Comparison of ENCODE assay signal across 16 mouse cellular contexts in the genomic region with DNA sequence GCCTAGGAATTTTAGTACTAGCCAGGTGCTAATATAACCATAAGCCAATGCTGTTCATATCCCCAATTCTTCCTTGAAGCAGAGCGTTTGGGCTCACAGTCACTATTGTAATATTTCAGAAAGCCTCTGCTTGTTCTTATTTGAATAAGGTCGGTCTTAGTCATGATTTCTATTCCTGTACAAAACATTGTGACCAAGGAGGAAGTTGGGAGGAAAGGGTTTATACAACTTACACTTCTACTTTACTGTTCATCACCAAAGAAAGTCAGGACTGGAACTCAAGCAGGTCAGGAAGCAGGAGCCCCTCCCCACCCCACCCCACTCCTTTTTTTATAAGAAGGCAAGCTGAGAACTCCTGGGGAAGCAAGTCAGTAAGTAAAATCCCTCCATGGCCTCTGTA.
"Had no signal": no experiment of that assay in that cellular context is flagged by ENCODE, and none has a peak within 500 bp of the region (broad histone marks: within the 10 kb centered on the region; RNA-seq: fewer than 3 reads in every experiment).

No protein-coding gene starts in this region.

- H3K4me1 ChIP-seq: neural tube, embryonic 12.5 days; neural tube, embryonic 13.5 days; neural tube, embryonic 15.5 days; stomach, embryonic 15.5 days had no signal

- H3K36me3 ChIP-seq: neural tube, embryonic 12.5 days; neural tube, embryonic 13.5 days; neural tube, embryonic 15.5 days; stomach, embryonic 15.5 days had no signal

- H3K4me3 ChIP-seq: neural tube, embryonic 12.5 days; neural tube, embryonic 13.5 days; neural tube, embryonic 15.5 days; stomach, embryonic 15.5 days had no signal

- DNase-seq: retina, postnatal 1 day; right cerebral cortex, adult 18-20 months; right cerebral cortex, postnatal 14 days; right cerebral cortex, postnatal 25 days; spleen, adult 18-20 months; thymus, adult 18-20 months; thymus, adult 2 months; thymus, postnatal 14 days; thymus, postnatal 25 days; thymus, postnatal 36 days; thymus, postnatal 4 days had no signal

- H3K9me3 ChIP-seq: neural tube, embryonic 12.5 days; neural tube, embryonic 13.5 days; neural tube, embryonic 15.5 days; stomach, embryonic 15.5 days had no signal

- H3K27me3 ChIP-seq: neural tube, embryonic 12.5 days; neural tube, embryonic 13.5 days; neural tube, embryonic 15.5 days; stomach, embryonic 15.5 days had no signal

- H3K27ac ChIP-seq: neural tube, embryonic 12.5 days; neural tube, embryonic 13.5 days; neural tube, embryonic 15.5 days; stomach, embryonic 15.5 days; stomach, postnatal 0 days had no signal

- H3K4me2 ChIP-seq: neural tube, embryonic 12.5 days; neural tube, embryonic 13.5 days; neural tube, embryonic 15.5 days; stomach, embryonic 15.5 days had no signal

- H3K9ac ChIP-seq: neural tube, embryonic 12.5 days; neural tube, embryonic 13.5 days; neural tube, embryonic 15.5 days; stomach, embryonic 15.5 days had no signal
